Mouse (Mus musculus) C2C12 (cell line): ENCODE measurements around the gene St3gal3. TPM values are rescaled to one million over a fixed set of nuclear protein-coding genes. Genes with fewer than 3 reads are reported as not detected.

Experiments
- H3K27me3 ChIP-seq: one replicate; pipeline ENCODE4 v1.6.1; 2011; ENCODE audit not compliant: control insufficient read depth, insufficient read depth, insufficient read length
- H3K36me3 ChIP-seq: one replicate; pipeline ENCODE4 v1.6.1; 2011; ENCODE audit not compliant: control insufficient read depth, insufficient read depth
- H3K4me3 ChIP-seq: one replicate; pipeline ENCODE4 v1.5.1; 2011; ENCODE audit warnings: mild to moderate bottlenecking, control low read depth; ENCODE audit not compliant: poor library complexity, insufficient read depth, severe bottlenecking
- H3K79me2 ChIP-seq: one replicate; pipeline ENCODE4 v1.6.1; 2011; ENCODE audit not compliant: control insufficient read depth, insufficient read depth
- H3K79me3 ChIP-seq: one replicate; pipeline ENCODE4 v1.6.1; 2011; ENCODE audit warnings: low read depth, control low read depth
- H3ac ChIP-seq: one replicate; pipeline ENCODE3; 2011; ENCODE audit warnings: low read depth; ENCODE audit not compliant: control insufficient read depth, insufficient read length
- CEBPB ChIP-seq: IDR thresholded peaks from one replicate; pipeline ENCODE4 v1.6.1; 2011; ENCODE audit warnings: low read depth, mild to moderate bottlenecking, control low read depth, moderate library complexity
- CTCF ChIP-seq: IDR thresholded peaks from one replicate; pipeline ENCODE4 v1.5.1; 2011; ENCODE audit not compliant: control insufficient read depth, insufficient read depth, insufficient read length
- FOSL1 ChIP-seq: IDR thresholded peaks from one replicate; pipeline ENCODE4 v1.8.0; 2011; ENCODE audit warnings: mild to moderate bottlenecking, low read length; ENCODE audit not compliant: poor library complexity, insufficient read depth, severe bottlenecking
- MAX ChIP-seq: IDR thresholded peaks from one replicate; pipeline ENCODE4 v1.6.1; 2011; ENCODE audit warnings: mild to moderate bottlenecking, control low read depth
- MYOD1 ChIP-seq: IDR thresholded peaks from one replicate; pipeline ENCODE4 v1.6.1; 2011; ENCODE audit warnings: low read depth; ENCODE audit not compliant: control insufficient read depth, insufficient read length
- MYOG ChIP-seq: IDR thresholded peaks from one replicate; pipeline ENCODE4 v1.6.1; 2011; ENCODE audit not compliant: control insufficient read depth, insufficient read length; ENCODE audit errors: extremely low read depth
- USF1 ChIP-seq: IDR thresholded peaks from one replicate; pipeline ENCODE4 v1.6.1; 2011; ENCODE audit warnings: low read depth, mild to moderate bottlenecking, control low read depth, moderate library complexity
- polyA plus RNA-seq: library from polyadenylated mRNA; unstranded; fragments of >200 nt; fragmentation: generic; extraction: Trizol; gene quantifications from one replicate; pipeline ENCODE4 v1.2.1, GENCODE M21; 2012; ENCODE audit warnings: missing spikeins

St3gal3 gene
- polyA plus RNA-seq, 1 experiment: 20.4 TPM

GRCm38 (mm10) chr4:117906196-117906595, 228.5 kb downstream of the St3gal3 start:
- peaks cover 67% of the 10 kb centered on the region for H3K36me3 ChIP-seq

DNA sequence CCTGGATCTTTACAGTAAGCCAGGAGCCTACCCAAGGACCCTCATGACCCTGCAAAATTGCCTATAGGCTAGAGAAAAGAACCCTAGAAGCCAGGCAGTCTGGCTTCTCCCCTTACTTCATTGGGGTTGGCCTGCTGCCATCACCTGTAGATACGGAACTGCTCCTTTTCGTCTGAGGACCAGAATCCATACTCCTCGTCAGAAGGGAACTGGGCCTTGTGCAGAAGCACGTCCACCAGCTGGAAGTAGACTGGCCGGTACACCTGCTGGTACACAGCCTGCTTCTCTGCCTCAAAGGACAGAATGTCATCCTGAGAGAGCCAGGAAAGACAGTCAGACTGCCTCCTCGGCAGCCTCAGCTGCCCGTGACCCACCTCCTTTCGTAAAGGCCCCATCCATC, 230.0 kb downstream of the St3gal3 start:
- TF ChIP-seq FOSL1 (no peak), MYOD1 (no peak), CTCF (no peak), USF1 (no peak), MAX (no peak), CEBPB (no peak), MYOG (no peak)
- Histone ChIP-seq H3K79me3 (peaks cover 18% of the 10 kb centered on the region), H3ac (no peak overlapping the region), H3K36me3 (peaks cover 72% of the 10 kb centered on the region), H3K79me2 (peaks cover 25% of the 10 kb centered on the region), H3K27me3 (no peaks in the 10 kb centered on the region), H3K4me3 (no peak overlapping the region)

More at GRCm38 (mm10) chr4:117906196-117906595, 228.5 kb downstream of the St3gal3 start:
- Histone ChIP-seq H3K79me2 (peaks cover 39% of the 10 kb centered on the region), H3K27me3 (no peaks in the 10 kb centered on the region), H3K79me3 (peaks cover 29% of the 10 kb centered on the region), H3K4me3 (no peak overlapping the region), H3ac (no peak overlapping the region)
- TF ChIP-seq USF1 (no peak), CTCF (no peak), MYOG (no peak), CEBPB (no peak), MAX (no peak), FOSL1 (no peak), MYOD1 (no peak)

GRCm38 (mm10) chr4:117904094-117904493, 230.6 kb downstream of the St3gal3 start:
- Histone ChIP-seq H3ac (no peak overlapping the region), H3K36me3 (peaks cover 76% of the 10 kb centered on the region), H3K4me3 (no peak overlapping the region), H3K27me3 (no peaks in the 10 kb centered on the region), H3K79me2 (peaks cover 18% of the 10 kb centered on the region), H3K79me3 (peaks cover 13% of the 10 kb centered on the region)
- TF ChIP-seq FOSL1: no peak
- no peak for TF ChIP-seq CTCF
- no peak for TF ChIP-seq USF1
- no peak for TF ChIP-seq MYOD1
- no peak for TF ChIP-seq MYOG
- no peak for TF ChIP-seq CEBPB

DNA sequence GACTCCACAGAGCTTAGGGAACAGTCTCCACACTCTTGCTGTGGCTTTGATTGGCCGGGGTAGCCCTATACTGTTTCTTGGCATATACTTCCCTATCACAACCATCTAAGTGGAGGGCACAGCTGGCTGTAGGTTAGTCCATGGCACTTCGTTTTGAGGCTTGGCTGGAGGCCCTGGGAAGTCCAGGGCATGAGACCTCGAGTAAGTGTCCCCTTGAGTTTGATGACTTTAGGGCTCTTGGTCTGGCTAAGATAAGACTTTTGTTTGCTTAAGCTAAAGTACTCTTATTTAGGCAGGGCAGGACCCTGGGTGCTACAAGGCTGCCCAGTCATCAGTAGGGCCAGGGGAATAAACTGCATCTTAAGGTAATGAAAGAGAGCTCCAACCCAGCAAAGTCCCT, 236.6 kb downstream of the St3gal3 start:
- no peak overlapping the region for H3K4me3 ChIP-seq
- no peak overlapping the region for H3ac ChIP-seq

DNA sequence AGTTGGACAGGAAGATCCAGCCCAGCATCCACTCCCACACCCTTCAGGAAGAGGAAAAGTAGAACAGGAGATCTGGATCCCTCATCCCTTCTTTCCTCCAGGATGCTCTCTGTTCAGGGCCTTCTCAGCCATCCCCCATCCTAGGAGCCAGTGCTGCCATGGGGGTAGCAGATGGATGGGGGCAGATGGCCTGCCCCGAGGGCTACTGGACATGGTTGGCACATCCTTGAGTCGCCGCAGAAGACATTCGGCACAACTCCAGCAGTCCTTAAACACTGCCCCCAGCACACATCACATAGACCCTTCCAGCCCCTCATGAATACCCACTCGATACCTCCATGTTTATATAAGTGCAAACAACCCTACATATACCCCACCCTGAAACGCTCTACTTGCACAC, 238.7 kb downstream of the St3gal3 start:
- Histone ChIP-seq H3ac (no peak overlapping the region), H3K27me3 (no peaks in the 10 kb centered on the region), H3K79me2 (peaks cover 8% of the 10 kb centered on the region), H3K36me3 (peaks cover 66% of the 10 kb centered on the region), H3K79me3 (peaks cover under 1% of the 10 kb centered on the region), H3K4me3 (no peak overlapping the region)
- TF ChIP-seq MYOD1 (no peak), MYOG (no peak)

More for the DNA sequence above, 236.6 kb downstream of the St3gal3 start:
- no peak for TF ChIP-seq MYOG
- no peak for TF ChIP-seq USF1
- no peak for TF ChIP-seq MAX
- no peaks in the 10 kb centered on the region for H3K27me3 ChIP-seq
- no peaks in the 10 kb centered on the region for H3K79me3 ChIP-seq
- H3K36me3 ChIP-seq: peaks cover 87% of the 10 kb centered on the region
- H3K79me2 ChIP-seq: no peaks in the 10 kb centered on the region

DNA sequence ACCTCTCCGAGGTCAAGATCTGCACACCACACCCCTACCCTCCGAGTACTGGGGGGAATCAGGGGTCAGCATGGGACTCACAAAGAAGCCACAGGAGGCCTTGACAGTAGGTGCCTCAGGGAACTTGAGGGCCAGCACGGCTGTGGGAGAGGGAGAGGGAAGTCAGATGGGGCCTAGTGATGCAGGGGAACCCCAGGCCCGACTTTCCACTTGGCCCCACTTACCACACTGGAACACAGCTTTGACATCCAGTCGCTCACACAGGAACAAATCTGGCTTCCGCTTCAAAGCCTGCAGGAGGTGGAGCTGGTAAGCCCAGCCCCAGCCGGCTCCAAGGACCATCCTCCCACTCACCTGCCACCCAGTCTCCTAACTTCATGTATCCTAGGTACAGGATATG, 239.4 kb downstream of the St3gal3 start:
- Histone ChIP-seq H3K79me2 (peaks cover 15% of the 10 kb centered on the region), H3K27me3 (no peaks in the 10 kb centered on the region), H3K79me3 (peaks cover 4% of the 10 kb centered on the region), H3K4me3 (no peak overlapping the region), H3K36me3 (peaks cover 59% of the 10 kb centered on the region), H3ac (no peak overlapping the region)
- TF ChIP-seq CEBPB: no peak
- no peak for TF ChIP-seq MAX
- TF ChIP-seq MYOG: no peak
- TF ChIP-seq MYOD1: no peak
- TF ChIP-seq USF1: no peak
- TF ChIP-seq CTCF: no peak
- TF ChIP-seq FOSL1: no peak
